Mouse (Mus musculus): ENCODE results near the gene Lsm10. TPM values are rescaled to one million over a fixed set of nuclear protein-coding genes. Genes with fewer than 3 reads are reported as not detected.

The Lsm10 gene
- total and polyA plus RNA-seq, 3 experiments, result 12.6 to 39.3 (median 37.9) TPM

DNA sequence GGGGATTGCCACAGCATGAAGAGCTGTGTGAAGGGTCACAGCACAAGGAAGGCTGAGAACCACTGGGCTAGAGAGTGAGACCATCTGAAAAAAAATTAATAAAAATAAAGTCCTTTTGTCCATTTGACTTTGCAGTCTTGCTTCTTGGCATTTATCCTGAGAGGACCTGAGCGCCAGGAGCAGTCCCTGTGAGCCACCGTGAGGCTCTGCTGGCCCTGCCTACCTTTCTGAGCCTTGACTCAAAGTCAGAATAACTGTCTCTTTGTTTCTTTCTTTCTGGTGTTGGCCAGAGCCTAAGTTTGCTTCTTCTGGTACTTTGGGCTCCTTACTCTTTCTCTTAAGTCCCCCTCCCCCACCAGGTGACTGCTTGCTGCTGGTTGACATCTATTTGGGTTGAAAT, 24.1 kb downstream of the Lsm10 start:
- DNase-seq (ENCODE audit: low spot score), result no peak
- ATAC-seq (ENCODE audit: extremely low read depth, insufficient number of reproducible peaks, low FRiP score, poor library complexity, severe bottlenecking), result no peak
- no peak overlapping the region for H3K4me3 ChIP-seq (ENCODE audit: low read depth, low read length)
- H3K9me3 ChIP-seq (replicated peaks), result no peaks in the 10 kb centered on the region
- TF ChIP-seq POLR2AphosphoS5 (IDR thresholded peaks at IDR 0.05; ENCODE audit: insufficient replicate concordance, low read depth, low read length) (no peak), GATA2 (IDR thresholded peaks at IDR 0.05; ENCODE audit: borderline replicate concordance, low read depth, low read length) (no peak), TAL1 (conservative IDR thresholded peaks at IDR 0.05; ENCODE audit: low read depth, low read length) (no peak), CTCF (IDR thresholded peaks at IDR 0.05; ENCODE audit: low read depth, low read length) (no peak), GATA1 (IDR thresholded peaks at IDR 0.05; ENCODE audit: borderline replicate concordance, low read length) (no peak)
- peaks cover 2% of the 10 kb centered on the region; the same call in 1 of the 2 replicates for H3K4me1 ChIP-seq (ENCODE audit: insufficient read depth, low read depth, low read length)
- peaks cover 83% of the 10 kb centered on the region for H3K36me3 ChIP-seq (replicated peaks)
- H3K27me3 ChIP-seq (ENCODE audit: insufficient read depth, low read length), result no peaks in the 10 kb centered on the region

DNA sequence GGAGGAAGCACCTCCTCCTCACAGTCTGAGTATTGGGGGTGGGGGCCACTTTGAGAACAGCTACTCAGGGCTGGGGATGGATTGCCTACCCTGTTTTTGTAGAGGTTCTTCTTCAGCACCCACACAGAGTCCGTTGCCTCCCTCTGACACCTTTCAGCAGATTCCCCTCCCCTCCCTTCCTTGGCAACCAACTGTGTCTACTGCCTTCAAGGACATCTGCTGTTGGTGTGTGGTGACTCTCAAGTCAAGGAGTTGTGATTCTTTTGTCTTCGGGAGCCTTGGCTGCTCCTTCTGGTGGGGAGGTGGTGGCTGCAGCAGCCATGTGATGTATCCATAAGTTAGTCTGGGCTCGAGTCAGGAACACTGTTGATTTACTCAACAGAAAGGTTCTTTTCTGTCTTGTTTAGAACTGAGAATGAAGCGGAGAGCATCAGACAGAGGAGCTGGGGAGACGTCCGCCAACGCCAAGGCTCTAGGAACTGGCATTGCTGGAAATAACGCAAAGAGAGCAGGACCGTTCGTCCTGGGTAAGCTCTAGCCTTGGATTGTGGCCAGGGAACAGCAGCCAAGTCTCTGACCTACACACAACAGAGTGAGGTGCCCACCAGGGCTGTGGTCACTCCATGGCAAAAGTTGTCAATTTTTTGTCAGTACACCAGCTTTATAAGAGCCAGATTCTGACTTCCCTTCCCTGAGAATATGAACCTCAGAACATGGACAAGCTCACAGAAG, 27.1 kb downstream of the Lsm10 start:
- DNase-seq (ENCODE audit: low spot score) (no peak), ATAC-seq (ENCODE audit: extremely low read depth, insufficient number of reproducible peaks, low FRiP score, poor library complexity, severe bottlenecking) (no peak)
- no peaks in the 10 kb centered on the region for H3K9me3 ChIP-seq (replicated peaks)
- H3K4me3 ChIP-seq (ENCODE audit: low read depth, low read length), result no peak overlapping the region
- TF ChIP-seq TAL1 (conservative IDR thresholded peaks at IDR 0.05; ENCODE audit: low read depth, low read length), result no peak
- TF ChIP-seq POLR2AphosphoS5 (IDR thresholded peaks at IDR 0.05; ENCODE audit: insufficient replicate concordance, low read depth, low read length), result no peak
- TF ChIP-seq GATA1 (IDR thresholded peaks at IDR 0.05; ENCODE audit: borderline replicate concordance, low read length), result no peak
- TF ChIP-seq CTCF (IDR thresholded peaks at IDR 0.05; ENCODE audit: low read depth, low read length), result no peak
- no peak for TF ChIP-seq GATA2 (IDR thresholded peaks at IDR 0.05; ENCODE audit: borderline replicate concordance, low read depth, low read length)
- H3K36me3 ChIP-seq (replicated peaks), result peaks cover 81% of the 10 kb centered on the region
- no peaks in the 10 kb centered on the region for H3K27me3 ChIP-seq (ENCODE audit: insufficient read depth, low read length)
- H3K4me1 ChIP-seq (ENCODE audit: insufficient read depth, low read depth, low read length), result no peaks in the 10 kb centered on the region

DNA sequence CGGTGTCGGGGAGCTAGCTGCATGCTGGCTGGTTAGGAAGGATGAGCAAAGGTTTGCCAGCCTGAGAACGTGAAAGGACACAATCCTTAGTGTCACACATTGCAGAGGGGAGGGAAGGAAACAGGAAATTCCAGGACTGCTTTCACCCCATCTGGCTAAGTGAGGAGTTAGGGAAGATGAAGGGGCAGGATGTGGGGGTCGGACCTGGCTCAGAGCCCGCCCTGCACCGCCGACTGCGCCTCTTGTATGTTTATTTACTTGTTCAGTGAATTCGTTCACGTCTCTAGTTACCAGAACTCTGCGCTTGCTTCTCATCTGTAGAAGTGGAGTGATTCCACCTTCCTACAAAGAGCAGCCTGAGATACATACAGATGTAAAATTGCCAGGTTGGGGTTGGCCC, 34.1 kb downstream of the Lsm10 start:
- no peak for TF ChIP-seq GATA1 (IDR thresholded peaks at IDR 0.05; ENCODE audit: borderline replicate concordance, low read length)
- TF ChIP-seq GATA2 (IDR thresholded peaks at IDR 0.05; ENCODE audit: borderline replicate concordance, low read depth, low read length), result no peak
- no peak for TF ChIP-seq POLR2AphosphoS5 (IDR thresholded peaks at IDR 0.05; ENCODE audit: insufficient replicate concordance, low read depth, low read length)
- no peak for TF ChIP-seq TAL1 (conservative IDR thresholded peaks at IDR 0.05; ENCODE audit: low read depth, low read length)
- no peak for TF ChIP-seq CTCF (IDR thresholded peaks at IDR 0.05; ENCODE audit: low read depth, low read length)
- Histone ChIP-seq H3K4me3 (ENCODE audit: low read depth, low read length) (no peak overlapping the region; the same call in 1 of the 2 replicates), H3K27me3 (ENCODE audit: insufficient read depth, low read length) (no peaks in the 10 kb centered on the region), H3K4me1 (ENCODE audit: insufficient read depth, low read depth, low read length) (peaks cover 12% of the 10 kb centered on the region), H3K9me3 (replicated peaks) (no peaks in the 10 kb centered on the region), H3K36me3 (replicated peaks) (peaks cover 94% of the 10 kb centered on the region)
- DNase-seq (ENCODE audit: low spot score) (no peak), ATAC-seq (ENCODE audit: extremely low read depth, insufficient number of reproducible peaks, low FRiP score, poor library complexity, severe bottlenecking) (no peak)

DNA sequence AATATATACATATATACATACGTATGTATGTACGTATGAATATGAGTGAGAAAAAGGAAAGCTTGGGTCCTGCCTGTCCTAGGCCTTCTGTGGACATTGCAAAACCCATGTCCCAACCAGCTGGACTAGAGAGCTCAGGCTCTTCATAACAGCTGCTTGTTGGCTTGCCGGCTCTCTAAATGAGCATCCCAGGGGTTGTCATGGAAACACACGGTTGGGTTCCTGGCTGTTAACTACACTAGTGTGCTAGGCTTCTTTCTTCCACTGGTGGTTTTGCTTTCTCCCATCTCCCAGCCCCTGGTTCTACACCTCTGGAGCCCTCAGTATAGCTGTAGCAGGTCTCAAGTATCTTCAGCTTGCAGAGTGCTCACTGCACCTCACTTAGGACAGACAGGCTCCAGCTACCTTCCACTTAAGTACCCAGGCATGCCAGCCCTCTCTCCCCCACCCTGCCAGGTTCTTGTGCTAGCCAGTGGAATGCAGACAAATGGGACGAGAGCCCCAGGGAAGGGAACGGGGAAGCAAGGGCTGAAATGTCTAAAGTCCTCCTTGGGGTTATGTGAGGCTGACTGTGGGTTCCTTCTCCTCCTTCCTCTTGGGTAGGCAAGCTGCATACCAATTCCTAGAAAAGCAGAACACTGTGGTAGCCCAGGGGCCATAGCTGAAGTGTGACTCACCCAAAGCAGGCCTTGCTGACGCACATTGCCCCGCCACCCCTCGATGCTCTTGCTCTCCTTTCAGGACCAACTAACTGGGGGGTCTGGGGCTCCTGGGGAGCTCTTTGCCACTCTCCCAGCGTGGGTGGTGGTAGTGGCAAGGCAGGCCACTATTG, 35.1 kb downstream of the Lsm10 start:
- TF ChIP-seq TAL1 (conservative IDR thresholded peaks at IDR 0.05; ENCODE audit: low read depth, low read length), result no peak
- no peak for TF ChIP-seq POLR2AphosphoS5 (IDR thresholded peaks at IDR 0.05; ENCODE audit: insufficient replicate concordance, low read depth, low read length)
- no peak for TF ChIP-seq GATA1 (IDR thresholded peaks at IDR 0.05; ENCODE audit: borderline replicate concordance, low read length)
- no peak for TF ChIP-seq GATA2 (IDR thresholded peaks at IDR 0.05; ENCODE audit: borderline replicate concordance, low read depth, low read length)
- TF ChIP-seq CTCF (IDR thresholded peaks at IDR 0.05; ENCODE audit: low read depth, low read length), result no peak
- Histone ChIP-seq H3K4me3 (ENCODE audit: low read depth, low read length) (no peak overlapping the region), H3K9me3 (replicated peaks) (no peaks in the 10 kb centered on the region), H3K36me3 (replicated peaks) (peaks cover 94% of the 10 kb centered on the region), H3K4me1 (ENCODE audit: insufficient read depth, low read depth, low read length) (peaks cover 12% of the 10 kb centered on the region), H3K27me3 (ENCODE audit: insufficient read depth, low read length) (no peaks in the 10 kb centered on the region)
- DNase-seq (ENCODE audit: low spot score), result peak; percentile 47
- peak; percentile 49; the same call in 1 of the 2 replicates for ATAC-seq (ENCODE audit: extremely low read depth, insufficient number of reproducible peaks, low FRiP score, poor library complexity, severe bottlenecking)

DNA sequence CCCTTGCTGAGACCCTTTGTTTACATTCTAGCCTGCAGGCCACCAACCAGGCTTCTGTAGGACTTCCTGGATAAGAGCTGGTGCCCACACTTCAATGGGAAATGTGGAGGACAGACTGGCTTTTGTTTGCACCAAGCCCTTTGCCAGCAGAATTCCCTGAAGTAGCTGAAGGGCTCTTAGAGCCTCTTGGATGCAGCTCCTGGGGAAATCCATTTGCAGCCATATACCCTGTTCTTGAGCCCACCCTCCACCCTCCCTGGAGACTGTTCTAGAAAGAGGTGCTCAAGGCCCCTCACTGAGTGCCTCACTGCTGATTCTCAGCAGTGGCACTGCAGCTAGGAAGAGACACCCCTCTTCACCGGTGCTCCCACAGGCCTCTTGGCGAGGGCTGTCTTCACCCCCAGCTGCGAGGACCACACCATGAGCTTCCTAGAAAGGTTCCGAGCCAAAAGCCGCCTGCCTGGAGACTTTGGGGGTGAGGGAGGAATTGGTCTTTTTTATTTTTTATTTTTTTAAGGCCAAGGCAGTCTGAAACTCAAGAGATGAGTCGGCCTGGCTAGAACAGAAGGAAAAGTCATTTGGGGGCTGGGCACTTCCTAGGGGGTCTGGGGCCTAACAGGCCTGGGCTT, 36.3 kb downstream of the Lsm10 start:
- DNase-seq (ENCODE audit: low spot score) (no peak), ATAC-seq (ENCODE audit: extremely low read depth, insufficient number of reproducible peaks, low FRiP score, poor library complexity, severe bottlenecking) (no peak)
- TF ChIP-seq TAL1 (conservative IDR thresholded peaks at IDR 0.05; ENCODE audit: low read depth, low read length) (no peak), GATA1 (IDR thresholded peaks at IDR 0.05; ENCODE audit: borderline replicate concordance, low read length) (no peak), CTCF (IDR thresholded peaks at IDR 0.05; ENCODE audit: low read depth, low read length) (no peak), POLR2AphosphoS5 (IDR thresholded peaks at IDR 0.05; ENCODE audit: insufficient replicate concordance, low read depth, low read length) (no peak), GATA2 (IDR thresholded peaks at IDR 0.05; ENCODE audit: borderline replicate concordance, low read depth, low read length) (no peak)
- H3K9me3 ChIP-seq (replicated peaks), result no peaks in the 10 kb centered on the region
- H3K27me3 ChIP-seq (ENCODE audit: insufficient read depth, low read length), result no peaks in the 10 kb centered on the region
- no peak overlapping the region for H3K4me3 ChIP-seq (ENCODE audit: low read depth, low read length)
- H3K36me3 ChIP-seq (replicated peaks), result peaks cover 97% of the 10 kb centered on the region
- H3K4me1 ChIP-seq (ENCODE audit: insufficient read depth, low read depth, low read length), result peaks cover 12% of the 10 kb centered on the region
